Mouse (Mus musculus) gonadal fat pad, adult 2 months (tissue): Measurements from ENCODE around the gene Arl4c. TPM values are rescaled to one million over a fixed set of nuclear protein-coding genes. Genes with fewer than 3 reads are reported as not detected.

Source experiments
- DNase-seq: peaks from one replicate; pipeline ENCODE4 v3.0.0-alpha.2; 2012; ENCODE audit warnings: low read depth
- polyA plus RNA-seq: library from polyadenylated mRNA; depleted of rRNA; stranded (reverse); fragments of >200 nt; gene quantifications from 2 replicates; pipeline ENCODE4 v1.2.3, GENCODE M21; 2012; rRNA removed

Gene Arl4c
- 56.6 and 77.3 TPM in 2 replicates for polyA plus RNA-seq

DNA sequence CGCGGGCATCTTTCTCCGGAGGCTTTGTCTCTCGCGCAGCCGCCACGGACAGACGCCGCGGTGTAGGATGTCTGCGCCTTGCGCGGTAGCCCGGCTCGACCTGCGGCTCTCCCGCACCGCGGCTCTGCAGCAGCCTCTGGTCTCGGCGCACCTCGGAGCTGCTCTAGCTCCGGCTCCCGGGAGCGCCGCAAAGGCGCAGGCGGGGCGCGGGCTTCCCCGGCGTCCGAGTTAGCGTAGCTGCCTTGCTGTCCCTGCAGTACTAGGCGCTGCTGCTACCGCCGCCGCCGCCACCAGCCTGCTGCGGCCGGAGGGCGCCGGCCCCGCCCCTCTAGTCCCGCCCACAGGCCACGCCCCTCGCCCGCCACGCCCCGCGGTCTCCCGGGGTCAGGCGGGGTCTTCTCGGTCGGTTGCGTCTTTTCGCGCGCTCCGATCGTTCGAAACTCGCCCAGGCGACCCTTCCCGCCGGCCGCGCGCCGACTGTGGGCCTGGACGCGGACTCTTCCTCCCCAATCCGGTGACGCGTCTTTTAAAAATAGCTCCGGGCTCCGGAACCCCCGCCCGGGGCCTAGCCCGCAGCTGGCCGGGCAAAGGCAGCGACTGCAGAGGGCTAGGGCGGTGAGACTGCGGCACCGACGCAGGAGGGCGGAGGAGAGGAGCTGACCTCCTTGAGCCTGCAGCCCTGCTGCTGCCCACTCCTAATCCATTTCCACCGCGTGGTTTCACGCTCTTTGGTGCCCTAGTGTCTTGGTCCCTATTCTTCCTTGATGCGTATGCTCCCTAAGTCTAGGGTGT is at the start of gene Arl4c:
TSS of gene Arl4c (minus strand) at position 352 of the 792 bp plus-strand sequence.
- no peak for DNase-seq

DNA sequence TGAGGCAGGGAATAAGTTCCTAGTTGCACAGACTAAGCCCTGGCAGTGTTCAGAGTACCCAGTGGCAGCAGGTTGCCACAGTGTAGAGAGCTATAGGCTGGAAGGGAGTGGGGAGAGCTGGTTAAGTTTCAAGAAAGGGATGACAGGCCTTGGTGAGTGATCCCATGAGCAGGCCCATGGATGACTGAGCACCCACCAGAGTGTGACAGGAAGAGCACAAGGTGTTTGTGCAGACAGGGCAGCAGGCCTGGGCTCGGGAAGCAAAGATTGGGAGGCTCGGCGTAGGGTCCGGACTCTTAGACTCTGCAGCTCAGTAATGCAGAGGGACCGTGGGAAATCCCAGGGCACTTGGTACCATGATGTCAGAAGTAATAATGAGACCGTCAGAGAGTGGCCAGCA is 49.3 kb upstream of the Arl4c start:
- no peak for DNase-seq

DNA sequence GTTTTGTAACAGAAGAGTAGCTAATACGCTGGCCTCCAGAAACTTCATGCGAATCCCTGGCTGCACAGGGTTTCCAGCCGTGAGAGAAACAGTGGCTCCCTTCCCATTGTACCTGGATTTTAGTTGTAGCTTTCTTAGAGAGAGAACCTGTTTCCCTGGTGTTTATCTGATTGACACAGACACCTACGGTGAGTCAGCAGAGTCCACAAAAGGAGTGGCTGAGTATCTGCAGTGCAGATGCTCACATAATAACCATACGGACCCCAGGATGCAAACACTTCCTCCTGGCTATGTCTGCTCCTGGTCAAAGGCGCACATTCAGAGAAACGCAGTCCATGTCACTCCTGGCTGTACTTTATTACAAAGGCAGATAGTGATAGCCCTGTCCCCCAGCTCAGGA is 48.6 kb upstream of the Arl4c start:
- no peak for DNase-seq

DNA sequence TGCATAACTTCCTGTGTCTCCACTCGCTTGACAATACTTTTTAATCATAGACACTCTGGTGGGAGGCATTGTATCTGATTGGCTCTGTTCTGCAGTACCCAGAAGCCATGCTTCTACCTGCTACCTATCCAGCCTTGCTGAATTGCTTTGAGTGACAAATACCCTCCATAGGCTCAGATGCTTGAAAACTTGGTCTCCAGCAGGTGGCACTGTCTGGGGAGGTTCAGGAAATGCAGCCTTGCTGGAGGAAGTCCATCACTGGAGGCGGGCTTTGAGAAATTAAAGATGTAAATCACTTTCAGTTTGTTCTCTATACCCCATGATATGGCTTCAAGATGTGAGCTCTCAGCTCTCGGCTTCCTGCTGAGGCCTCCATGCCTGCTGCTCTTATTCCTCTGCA is 48.1 kb upstream of the Arl4c start:
- no peak for DNase-seq

DNA sequence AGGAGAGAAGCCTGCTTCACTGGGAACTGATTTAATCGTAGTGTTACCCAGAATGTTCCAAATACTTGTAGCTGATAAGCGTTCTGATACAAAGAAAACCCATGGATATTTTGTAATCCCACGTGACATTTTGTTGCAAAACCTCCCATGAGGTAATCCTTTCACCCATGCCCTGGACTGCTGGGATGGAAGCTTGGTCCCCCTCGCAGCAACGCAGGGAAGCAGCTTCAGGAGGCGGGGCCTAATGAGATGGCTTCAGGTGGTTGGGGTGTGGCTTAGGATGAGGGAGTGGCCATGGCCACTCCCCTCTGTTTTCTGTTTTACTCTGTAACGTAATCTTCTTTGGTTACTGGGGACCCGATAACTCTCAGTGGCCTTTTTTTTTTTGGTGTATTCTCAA is 47.1 kb upstream of the Arl4c start:
- no peak for DNase-seq

DNA sequence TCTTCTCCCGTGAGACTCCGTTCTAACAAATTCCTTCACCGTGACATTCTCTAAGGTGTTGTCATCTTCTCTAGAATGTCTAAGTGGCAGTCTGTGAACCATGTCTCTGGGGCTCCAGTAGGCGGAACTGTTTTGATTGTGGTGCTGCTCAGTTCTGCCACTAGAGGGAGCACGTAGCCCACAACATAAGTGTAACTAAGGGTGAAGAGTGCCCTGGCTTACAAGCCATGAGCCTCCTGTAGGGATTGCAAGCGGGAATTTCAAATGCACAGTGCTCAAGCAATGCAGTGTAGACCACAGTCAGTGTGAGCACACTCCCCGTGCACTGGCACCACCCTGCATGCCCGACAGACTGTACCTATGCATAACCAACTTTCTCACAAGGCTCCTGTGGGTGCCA is 43.2 kb upstream of the Arl4c start:
- no peak for DNase-seq

DNA sequence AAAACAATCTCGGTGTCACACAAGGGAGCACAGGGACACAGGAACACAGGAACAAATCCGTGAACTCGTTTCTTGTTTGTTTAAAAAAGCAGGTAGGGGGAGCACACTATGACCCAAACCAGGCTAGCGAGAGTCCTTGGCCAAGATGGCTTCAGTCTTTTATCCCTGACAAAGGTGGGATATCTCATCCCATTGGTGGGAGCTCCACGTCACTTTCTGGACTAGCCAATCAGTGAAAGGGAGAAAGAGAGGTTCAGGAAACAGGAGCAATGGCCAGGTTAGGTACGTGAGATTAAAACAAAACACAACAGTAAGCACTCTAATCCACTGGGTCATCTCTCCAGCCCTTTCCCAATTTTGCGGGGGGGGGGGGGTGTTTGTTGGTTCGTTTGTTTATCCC is 42.2 kb upstream of the Arl4c start:
- no peak for DNase-seq

DNA sequence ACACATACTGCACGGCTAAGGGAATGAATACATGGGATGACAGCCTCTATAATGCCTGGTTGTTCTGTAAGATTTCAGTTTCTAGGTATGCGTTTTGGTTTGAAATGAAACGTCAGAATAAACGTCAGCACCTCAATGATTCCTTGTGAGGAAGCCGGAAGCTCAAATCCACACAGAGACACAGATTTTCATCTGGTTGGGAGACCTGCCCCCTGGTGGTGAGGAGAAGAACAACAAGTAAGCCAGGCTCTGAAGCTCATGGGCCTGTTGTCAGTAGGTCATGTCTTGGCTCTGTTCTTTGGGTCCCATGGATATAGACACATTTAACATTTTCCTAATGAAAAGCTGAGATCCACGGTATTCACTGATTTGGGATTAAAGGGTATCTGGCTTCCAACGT is 40.4 kb upstream of the Arl4c start:
- no peak for DNase-seq

DNA sequence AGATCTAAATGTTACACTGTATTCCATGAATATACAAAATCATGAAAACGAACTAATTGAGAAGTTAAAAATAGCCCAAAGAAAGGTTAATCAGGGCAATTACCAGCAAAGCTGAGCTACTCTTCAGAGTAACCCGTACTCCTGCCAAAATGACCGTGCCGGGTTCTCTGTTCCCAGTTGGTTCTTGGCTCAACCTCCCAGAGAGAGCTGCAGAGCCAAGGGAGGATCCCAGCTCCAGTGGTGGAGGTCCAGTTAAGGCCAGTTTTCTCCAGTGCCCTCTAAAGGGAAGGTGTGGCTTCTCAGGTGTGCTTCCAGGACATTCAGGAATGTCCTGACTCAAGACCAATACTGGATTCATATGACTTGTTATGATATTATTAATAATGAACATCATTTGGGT is 37.5 kb upstream of the Arl4c start:
- DNase-seq, result no peak

DNA sequence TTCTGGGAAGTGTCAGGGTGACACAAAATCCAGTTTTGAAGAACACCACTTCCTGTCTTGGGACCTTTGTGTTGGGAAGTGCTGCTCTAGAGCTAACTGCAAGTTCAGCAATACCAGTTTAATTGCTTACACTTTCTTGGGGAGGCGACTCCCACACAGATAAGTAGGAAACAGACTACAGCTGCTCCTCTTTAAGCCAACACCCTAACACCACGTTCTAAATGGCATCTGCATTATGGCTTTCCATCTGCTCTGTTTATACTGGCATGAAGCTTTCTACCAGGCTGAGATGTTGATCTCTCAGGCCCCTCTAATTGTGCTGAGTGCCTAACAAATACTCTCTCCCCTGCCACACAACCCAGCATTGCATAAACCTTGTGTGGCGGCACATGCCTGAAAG is 36.9 kb upstream of the Arl4c start:
- no peak for DNase-seq

DNA sequence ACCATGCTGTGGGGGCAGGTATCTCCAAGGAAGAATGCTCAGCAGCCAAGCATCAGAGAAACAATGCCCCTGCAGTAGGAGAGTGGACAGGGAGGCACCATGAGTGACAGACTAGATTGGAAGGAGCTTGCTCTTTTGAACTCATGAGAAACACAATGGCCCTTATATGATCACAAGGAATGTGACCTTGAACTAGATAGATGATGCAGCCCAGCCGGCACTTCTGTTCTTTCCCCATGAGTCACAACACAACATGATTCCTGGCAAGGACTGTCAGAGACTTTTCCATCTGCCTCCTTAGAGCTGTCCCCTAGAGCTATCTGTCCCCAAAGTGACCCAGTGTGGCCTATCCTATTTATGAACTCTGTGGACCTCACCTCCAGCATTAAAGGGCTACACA is 27.5 kb upstream of the Arl4c start:
- no peak for DNase-seq

DNA sequence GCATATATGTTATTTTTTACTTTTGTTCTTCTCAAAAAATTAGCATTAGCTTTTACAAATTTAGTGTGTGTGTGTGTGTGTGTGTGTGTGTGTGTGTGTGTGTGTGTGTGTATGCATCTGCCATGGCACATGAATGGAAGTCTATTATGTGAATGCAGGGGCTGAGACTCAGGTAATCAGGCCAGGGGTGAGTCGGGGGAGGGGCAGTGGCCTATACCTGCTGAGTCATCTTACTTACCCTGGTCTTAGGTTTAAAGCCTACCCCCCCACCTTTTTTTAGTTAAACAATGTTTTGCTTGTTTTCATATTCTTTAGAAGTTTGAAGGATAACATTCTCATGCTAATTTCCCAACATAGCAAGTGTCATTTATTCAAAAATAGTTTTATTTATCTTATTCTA is 25.3 kb upstream of the Arl4c start:
- no peak for DNase-seq

DNA sequence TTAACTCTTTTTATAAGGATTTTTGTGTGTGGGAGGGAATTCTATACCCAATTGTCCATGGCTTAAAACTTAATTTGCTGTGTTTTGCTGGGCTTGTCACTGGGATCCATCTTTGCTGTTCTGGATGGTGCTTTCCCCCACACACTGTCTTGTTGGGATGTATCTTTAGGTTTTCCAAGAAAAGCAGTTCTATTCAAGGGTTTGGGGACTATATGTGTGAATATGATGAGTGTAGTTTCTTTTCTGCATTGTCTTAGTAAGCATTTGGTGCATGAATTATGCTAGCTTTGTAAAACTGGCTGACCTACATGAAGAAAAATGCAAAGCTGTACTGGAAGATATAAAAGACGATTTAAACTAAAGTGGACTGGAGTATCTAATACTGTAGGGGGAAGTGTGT is 23.7 kb upstream of the Arl4c start:
- no peak for DNase-seq

DNA sequence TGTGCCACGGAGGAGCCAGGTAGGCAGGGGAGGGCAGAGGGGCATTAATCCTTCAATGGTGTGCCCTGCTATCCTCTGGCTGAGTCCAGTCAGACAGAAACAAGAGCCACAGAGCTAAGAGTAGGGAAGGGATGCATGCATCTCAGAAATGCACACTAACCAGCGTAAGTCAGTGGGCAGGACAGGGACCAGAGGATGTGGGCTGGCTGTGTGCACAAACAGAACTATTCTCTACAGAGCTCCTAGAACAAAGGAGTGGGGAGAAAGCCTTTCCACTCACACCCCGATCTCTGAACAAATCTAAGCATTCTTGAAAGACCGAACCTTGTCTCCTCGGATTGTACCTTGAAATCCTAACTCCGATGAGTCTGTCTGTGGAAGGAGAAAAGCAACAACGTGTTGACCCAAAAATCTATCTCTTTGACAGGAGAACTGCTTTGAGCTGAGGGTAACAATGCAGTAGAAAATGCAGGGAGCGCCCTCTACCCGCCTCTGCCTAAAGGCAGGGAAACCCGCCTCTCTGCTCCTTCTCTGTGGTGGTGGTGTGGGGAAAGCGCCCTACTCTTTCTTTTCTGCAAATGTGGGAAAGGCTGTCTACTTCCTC is 18.7 kb upstream of the Arl4c start:
- no peak for DNase-seq

DNA sequence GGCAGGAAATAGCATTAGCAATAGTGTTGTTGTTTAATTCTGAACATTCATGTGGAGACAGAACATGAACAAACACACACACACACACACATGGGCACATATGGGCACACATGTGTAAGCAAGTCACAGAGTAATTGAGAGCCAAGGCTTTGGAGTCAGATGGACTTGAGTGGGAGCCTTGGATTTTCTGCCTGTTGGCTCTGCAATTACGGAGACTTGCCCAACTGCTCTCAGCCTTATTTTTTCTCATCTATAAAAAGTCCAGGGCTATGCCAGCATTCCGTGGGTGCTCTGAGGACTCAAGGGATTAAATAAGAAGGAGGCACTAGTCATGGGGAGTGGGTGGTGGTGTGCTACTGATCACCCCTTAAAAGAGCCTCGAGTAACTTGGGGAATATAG is 16.5 kb upstream of the Arl4c start:
- DNase-seq, result no peak

DNA sequence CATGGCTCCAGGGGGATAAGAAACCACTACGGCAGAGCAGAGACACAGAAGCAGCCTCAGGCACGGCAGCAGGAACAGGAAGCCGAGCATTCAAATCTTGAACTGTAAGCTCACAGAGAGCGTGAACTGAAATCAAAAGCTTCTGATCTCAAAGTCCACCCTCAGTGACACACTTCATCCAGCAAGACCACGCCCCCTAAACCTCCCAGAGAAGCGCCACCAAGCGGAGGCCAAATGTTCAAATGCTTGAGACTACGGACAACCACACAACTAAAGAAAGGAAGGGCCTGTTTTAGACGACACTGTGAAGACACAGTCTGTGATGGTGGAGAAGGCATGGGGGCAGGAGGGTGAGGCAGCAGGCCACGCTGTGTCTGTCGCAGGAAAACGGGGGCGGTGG is 15.7 kb upstream of the Arl4c start:
- no peak for DNase-seq

DNA sequence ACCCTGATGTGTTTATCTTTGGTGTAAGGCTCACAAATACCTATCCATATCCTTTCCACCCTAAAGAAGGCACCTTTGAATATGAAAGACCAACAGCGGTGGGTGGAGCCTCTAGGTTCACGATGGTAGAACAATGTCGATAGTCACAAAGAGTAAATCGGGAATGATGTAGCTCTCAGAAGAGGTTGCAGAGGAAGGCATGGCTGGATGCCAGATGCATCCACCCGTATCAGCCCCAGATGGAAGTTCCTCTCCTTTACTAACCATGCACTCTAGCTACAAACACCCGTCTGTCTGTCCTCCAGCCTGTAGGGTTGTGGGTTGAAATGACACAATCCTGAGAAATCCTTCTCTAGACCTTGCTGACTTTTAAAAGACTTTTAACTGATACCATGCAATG is 10.0 kb upstream of the Arl4c start:
- no peak for DNase-seq

DNA sequence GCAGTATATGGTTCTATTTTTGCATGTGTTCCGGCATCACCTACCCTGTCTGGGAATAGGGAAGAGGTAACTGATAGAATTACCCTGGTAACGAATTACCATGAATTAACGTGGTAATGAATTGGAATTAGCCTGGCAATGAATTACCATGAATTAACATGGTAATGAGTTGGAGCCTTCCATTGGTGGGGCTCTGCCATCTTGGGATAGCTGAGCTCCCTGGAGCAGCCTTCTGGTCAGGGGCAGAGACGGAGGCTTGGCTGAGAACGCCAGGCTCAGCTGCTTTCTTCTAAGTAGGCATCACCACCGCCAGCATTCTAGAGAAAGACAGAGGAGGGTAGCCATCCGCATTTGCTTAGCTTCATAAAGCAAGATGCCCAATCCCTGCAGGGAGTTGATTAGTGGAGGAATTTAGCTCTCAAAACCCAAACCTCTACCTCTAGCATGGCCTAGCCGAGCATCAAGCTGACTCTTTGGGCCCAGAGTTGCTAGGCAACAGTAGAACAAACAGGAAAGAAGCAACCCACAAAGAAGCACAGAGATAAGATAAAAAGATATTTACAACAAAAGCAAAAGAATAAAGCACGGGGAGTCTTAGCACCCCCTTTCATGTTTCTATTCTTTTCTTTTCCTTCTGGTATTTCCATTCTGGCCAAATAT is 6.8 kb upstream of the Arl4c start:
- DNase-seq, result no peak

DNA sequence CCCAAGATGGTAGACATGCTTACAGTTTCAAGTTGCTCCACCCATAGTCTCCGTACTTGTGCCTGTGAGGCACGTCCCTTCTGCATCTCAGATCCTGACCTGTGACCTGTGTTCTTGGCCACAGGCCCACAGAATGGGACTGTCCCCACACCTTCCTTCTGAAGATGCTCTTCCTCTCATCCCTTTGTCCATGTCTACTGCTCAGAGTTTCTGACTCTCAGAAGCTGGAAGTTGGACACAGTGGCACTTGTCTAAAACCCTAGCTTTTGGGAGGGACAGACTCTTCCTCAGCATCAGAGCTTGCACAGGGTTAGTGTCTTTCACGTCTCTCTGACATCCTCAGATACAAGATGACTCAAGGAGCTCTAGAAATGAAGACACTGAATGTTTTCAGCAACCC is 6.2 kb upstream of the Arl4c start:
- no peak for DNase-seq

DNA sequence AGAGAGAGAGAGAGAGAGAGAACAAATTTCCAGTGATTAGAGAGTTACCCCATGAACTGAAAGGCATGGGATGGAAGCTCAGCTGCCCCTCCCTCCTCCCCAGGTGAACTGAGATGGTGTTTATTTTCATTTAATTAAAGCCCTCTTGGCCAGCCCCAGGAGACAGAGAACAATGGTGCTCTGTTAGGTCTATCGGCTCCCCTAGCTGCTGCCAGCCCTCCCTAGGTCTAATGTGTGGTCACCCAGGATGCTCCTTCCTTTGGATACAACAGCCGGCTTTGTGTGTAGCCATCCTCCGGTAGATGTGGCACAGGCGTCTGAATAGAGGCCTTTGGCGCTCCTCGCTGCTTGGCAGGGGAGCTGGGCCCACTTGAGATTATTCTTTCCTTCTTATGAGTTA is 5.5 kb upstream of the Arl4c start:
- DNase-seq, result no peak

DNA sequence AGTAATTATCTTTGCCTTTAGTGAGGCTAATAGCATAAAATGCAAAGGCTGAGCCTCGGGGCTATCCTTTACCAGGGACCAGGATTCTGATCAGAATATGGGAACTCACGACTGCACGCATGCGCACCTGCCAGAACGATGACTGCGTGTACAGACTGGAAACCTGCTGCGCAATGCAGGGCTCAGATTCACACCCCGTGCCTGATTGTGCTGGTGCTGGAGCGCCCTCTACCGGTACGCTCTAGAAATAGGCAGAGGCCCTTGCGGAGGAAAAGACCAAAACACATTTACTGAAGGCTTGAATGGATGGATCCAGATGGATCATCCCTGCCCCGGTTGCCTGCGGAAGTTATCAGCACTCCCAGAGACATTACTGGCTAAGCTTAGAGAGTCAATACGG is 3.8 kb upstream of the Arl4c start:
- DNase-seq, result no peak

DNA sequence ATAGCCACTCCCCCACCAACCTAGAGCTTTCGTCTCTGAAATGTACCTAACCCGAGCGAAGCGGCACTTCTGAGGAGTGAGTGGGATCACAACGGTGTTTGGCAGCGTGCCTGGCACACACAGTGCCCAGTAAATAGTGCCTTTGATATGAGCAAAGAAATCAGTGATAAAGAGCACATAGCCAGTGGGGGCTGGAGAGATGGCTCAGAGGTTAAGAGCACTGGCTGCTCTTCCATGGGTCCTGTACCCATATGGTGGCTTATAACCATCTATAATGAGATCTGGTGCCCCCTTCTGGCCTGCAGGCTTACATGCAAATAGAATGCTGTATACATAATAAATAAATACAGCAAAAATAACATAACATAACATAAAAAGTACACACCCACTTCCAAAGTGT is 3.0 kb upstream of the Arl4c start:
- no peak for DNase-seq
